Mouse (Mus musculus) stomach, postnatal 0 days (tissue): ENCODE measurements around the gene Arf6. TPM values are rescaled to one million over a fixed set of nuclear protein-coding genes. Genes with fewer than 3 reads are reported as not detected.

Experiments
- ATAC-seq: fragments of 200-750 bp; cut with Nextera tagmentation; 2 replicates; pipeline ENCODE4 v1.8.0; 2017; ENCODE audit not compliant: low FRiP score, low TSS enrichment
- DNase-seq: peaks from one replicate; pipeline ENCODE4 v3.0.0-alpha.2; 2016; ENCODE audit warnings: low spot score
- H3K27ac ChIP-seq: fragments of 300-500 bp; sonication (generic); replicated peaks from 2 replicates; pipeline ENCODE4 v1.5.1; 2014; ENCODE audit warnings: mild to moderate bottlenecking, control low read depth
- H3K27me3 ChIP-seq: fragments of 300-500 bp; sonication (generic); 2 replicates; pipeline ENCODE4 v1.6.1; 2014; ENCODE audit warnings: low read length; ENCODE audit not compliant: control insufficient read depth, insufficient read depth
- H3K36me3 ChIP-seq: fragments of 300-500 bp; sonication (generic); 2 replicates; pipeline ENCODE4 v1.6.1; 2014; ENCODE audit warnings: low read length, mixed read lengths; ENCODE audit not compliant: control insufficient read depth, insufficient read depth
- H3K4me1 ChIP-seq: fragments of 300-500 bp; sonication (generic); replicated peaks from 2 replicates; pipeline ENCODE4 v1.6.1; 2014; ENCODE audit warnings: antibody characterized with exemption; ENCODE audit not compliant: control insufficient read depth, insufficient read depth
- H3K4me2 ChIP-seq: fragments of 300-500 bp; sonication (generic); replicated peaks from 2 replicates; pipeline ENCODE4 v1.6.1; 2014; ENCODE audit warnings: low read depth, mild to moderate bottlenecking, control low read depth, moderate library complexity
- H3K4me3 ChIP-seq: fragments of 300-500 bp; sonication (generic); 2 replicates; pipeline ENCODE4 v1.5.1; 2014; ENCODE audit warnings: low read depth, low read length, control low read depth
- H3K9ac ChIP-seq: fragments of 300-500 bp; sonication (generic); 2 replicates; pipeline ENCODE4 v1.6.1; 2014; ENCODE audit warnings: mild to moderate bottlenecking, low read length, control low read depth, mixed read lengths
- H3K9me3 ChIP-seq: fragments of 300-500 bp; sonication (generic); 2 replicates; pipeline ENCODE4 v1.6.1; 2016; ENCODE audit warnings: low read length; ENCODE audit not compliant: control insufficient read depth
- CTCF ChIP-seq: IDR thresholded peaks from 2 replicates; pipeline ENCODE4 v1.5.1; 2016; ENCODE audit warnings: antibody characterized with exemption, low read depth, mild to moderate bottlenecking, moderate library complexity
- EP300 ChIP-seq: optimal IDR thresholded peaks from 2 replicates; pipeline ENCODE3; 2016; ENCODE audit warnings: antibody characterized with exemption
- WGBS: fragments of 180-500 bp; shearing (Covaris S2); extraction: QIAGEN DNeasy Blood & Tissue Kit; methylation state at CpG from one replicate; pipeline ENCODE4 v1.1.7; 2014; 5-methylcytosine and 5-hydroxymethylcytosine counted together
- polyA plus RNA-seq: library from polyadenylated mRNA; unstranded; fragments of >200 nt; fragmentation: Nextera tagmentation; extraction: Ambion mirVana; gene quantifications from 2 replicates; pipeline ENCODE4 v1.2.1, GENCODE M21; 2015

Gene Arf6
- polyA plus RNA-seq, 1 experiment from 2014 or later, result 97.8 TPM

DNA sequence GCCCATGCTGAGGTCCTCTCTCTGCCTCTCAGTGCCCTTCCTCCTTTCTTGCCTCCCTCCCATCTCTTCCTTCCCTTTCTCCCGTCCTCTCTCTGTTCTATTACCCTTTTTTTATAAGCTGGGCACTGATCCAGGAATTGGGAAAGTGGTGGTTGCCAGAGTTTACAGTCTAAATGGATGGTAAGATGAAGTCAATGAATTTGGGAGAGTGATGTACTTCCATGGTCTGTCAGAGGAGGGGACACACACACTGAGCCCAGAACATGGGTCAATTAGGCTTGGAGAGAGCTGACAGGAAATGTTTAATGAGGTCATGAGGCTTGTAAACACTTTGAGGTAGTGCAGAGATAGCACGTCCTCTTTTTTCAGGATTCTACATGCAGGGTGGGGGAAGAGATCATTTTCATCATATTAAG, 28.9 kb downstream of the Arf6 start:
- Histone ChIP-seq H3K4me3 (no peak overlapping the region), H3K4me1 (no peaks in the 10 kb centered on the region; the same call in 1 of the 2 replicates), H3K27me3 (no peaks in the 10 kb centered on the region), H3K27ac (no peak overlapping the region), H3K9ac (no peak overlapping the region), H3K9me3 (no peaks in the 10 kb centered on the region), H3K36me3 (no peaks in the 10 kb centered on the region), H3K4me2 (no peak overlapping the region)
- 10% methylated on average over 2 of the region's 2 CpGs for WGBS
- no peak for DNase-seq
- TF ChIP-seq EP300 (no peak), CTCF (peak; percentile 20)
- no peak for ATAC-seq

- no peak for TF ChIP-seq EP300
- TF ChIP-seq CTCF, result no peak
- no peaks in the 10 kb centered on the region for H3K27me3 ChIP-seq
- no peaks in the 10 kb centered on the region for H3K9me3 ChIP-seq
- H3K9ac ChIP-seq, result no peak overlapping the region
- ATAC-seq (no peak), DNase-seq (no peak)
- H3K27ac ChIP-seq, result no peak overlapping the region
- 53% methylated on average over 9 of the region's 9 CpGs for WGBS
- no peak overlapping the region for H3K4me2 ChIP-seq
- H3K4me1 ChIP-seq, result no peaks in the 10 kb centered on the region; the same call in 1 of the 2 replicates
- no peaks in the 10 kb centered on the region for H3K36me3 ChIP-seq
- no peak overlapping the region for H3K4me3 ChIP-seq
These were observed 30.1 kb downstream of the Arf6 start for GRCm38 (mm10) chr12:69402100-69402499.

DNA sequence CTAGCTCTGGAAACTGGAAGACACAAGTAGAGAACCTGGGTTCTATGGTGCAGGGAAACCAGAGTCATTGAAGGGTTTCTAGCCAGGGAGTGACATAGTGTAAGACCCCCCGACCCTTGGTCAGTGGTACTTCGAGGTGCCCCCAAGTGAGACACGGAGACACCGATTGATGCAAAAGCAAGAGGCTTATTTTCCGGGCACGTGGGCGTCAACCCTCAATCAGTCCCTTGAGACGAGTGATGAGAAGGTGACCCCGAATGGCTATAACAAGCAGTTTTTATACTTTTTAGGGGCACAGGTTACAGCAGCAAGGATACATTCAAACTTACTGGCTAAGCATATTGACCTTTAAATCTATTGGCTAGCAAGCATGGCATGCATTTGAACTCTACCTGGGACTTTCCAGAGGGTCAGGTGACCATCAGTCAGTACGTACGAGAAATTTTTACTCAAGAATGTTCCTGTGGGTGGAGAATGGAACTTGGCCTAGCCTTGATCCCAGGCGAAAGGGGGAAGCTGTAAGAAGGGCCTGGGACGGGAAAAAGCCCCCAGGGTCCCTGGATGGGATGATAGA, 30.7 kb downstream of the Arf6 start:
- no peak overlapping the region for H3K4me3 ChIP-seq
- H3K36me3 ChIP-seq, result no peaks in the 10 kb centered on the region
- no peaks in the 10 kb centered on the region for H3K9me3 ChIP-seq
- no peak overlapping the region for H3K9ac ChIP-seq
- ATAC-seq (no peak), DNase-seq (no peak)
- H3K27ac ChIP-seq, result no peak overlapping the region
- no peak overlapping the region for H3K4me2 ChIP-seq
- no peaks in the 10 kb centered on the region; the same call in 1 of the 2 replicates for H3K4me1 ChIP-seq
- no peaks in the 10 kb centered on the region for H3K27me3 ChIP-seq
- 88% methylated on average over 13 of the region's 13 CpGs for WGBS
- TF ChIP-seq CTCF, result no peak
- no peak for TF ChIP-seq EP300

DNA sequence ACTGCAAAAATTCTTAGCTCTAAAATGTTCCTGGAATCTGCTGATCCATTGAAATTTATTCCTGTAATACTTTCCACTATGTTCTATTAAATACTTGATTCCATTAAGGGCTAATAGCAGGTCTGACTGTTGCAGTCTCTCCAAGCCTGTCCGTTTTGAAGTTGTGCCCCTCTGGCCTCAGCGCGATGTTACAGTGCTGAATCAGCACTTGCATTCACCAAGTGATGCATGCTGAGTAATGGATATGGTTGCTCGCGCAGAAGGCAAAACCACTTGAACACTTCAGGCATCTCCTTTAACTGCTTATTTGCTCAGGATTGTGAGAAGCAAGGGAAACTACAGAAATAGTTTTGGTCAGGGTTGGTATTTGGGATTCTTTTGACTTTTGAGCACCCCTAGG, 38.8 kb downstream of the Arf6 start:
- no peaks in the 10 kb centered on the region for H3K9me3 ChIP-seq
- no peaks in the 10 kb centered on the region for H3K27me3 ChIP-seq
- 65% methylated on average over 5 of the region's 5 CpGs for WGBS
- H3K4me3 ChIP-seq, result no peak overlapping the region
- H3K4me2 ChIP-seq, result no peak overlapping the region
- no peak overlapping the region for H3K9ac ChIP-seq
- no peak for ATAC-seq
- no peaks in the 10 kb centered on the region for H3K4me1 ChIP-seq
- H3K27ac ChIP-seq, result no peak overlapping the region
- H3K36me3 ChIP-seq, result no peaks in the 10 kb centered on the region
- DNase-seq, result no peak
- TF ChIP-seq EP300 (no peak), CTCF (no peak)

GRCm38 (mm10) chr12:69411936-69412335, 40.0 kb downstream of the Arf6 start:
- H3K4me1 ChIP-seq, result no peaks in the 10 kb centered on the region; the same call in 1 of the 2 replicates
- H3K4me2 ChIP-seq, result no peak overlapping the region
- ATAC-seq (no peak), DNase-seq (no peak)
- no peak overlapping the region for H3K27ac ChIP-seq
- no peaks in the 10 kb centered on the region for H3K9me3 ChIP-seq
- TF ChIP-seq EP300 (no peak), CTCF (no peak)
- 54% methylated on average over 4 of the region's 4 CpGs for WGBS
- H3K36me3 ChIP-seq, result no peaks in the 10 kb centered on the region
- H3K4me3 ChIP-seq, result no peak overlapping the region
- no peak overlapping the region for H3K9ac ChIP-seq
- no peaks in the 10 kb centered on the region for H3K27me3 ChIP-seq

DNA sequence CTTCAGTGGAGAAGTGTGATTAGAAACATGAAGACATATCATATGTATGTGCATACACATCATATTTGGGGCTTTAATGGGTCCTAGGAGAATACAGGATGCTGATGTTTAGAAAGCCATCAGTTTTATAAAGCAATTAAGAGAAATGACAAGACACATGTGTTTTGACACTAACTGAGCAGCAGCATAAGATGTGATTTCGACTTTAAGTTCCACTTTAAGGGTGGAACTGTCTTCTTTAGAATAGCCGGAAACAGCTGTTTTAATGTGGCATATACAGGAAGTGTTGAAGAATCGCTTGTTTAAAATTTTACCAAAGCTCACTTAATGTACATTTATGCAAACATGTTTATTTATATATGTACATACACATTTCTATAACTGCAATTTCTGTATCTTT, 41.4 kb downstream of the Arf6 start:
- TF ChIP-seq CTCF (no peak), EP300 (no peak)
- H3K9ac ChIP-seq, result no peak overlapping the region
- ATAC-seq (no peak), DNase-seq (no peak)
- no peaks in the 10 kb centered on the region for H3K9me3 ChIP-seq
- H3K27me3 ChIP-seq, result no peaks in the 10 kb centered on the region
- no peaks in the 10 kb centered on the region for H3K36me3 ChIP-seq
- 51% methylated on average over 3 of the region's 3 CpGs for WGBS
- no peak overlapping the region for H3K4me3 ChIP-seq
- no peak overlapping the region for H3K27ac ChIP-seq
- no peak overlapping the region for H3K4me2 ChIP-seq
- peaks cover 3% of the 10 kb centered on the region; the same call in 1 of the 2 replicates for H3K4me1 ChIP-seq
